Mouse (Mus musculus): ENCODE measurements around the gene Ggcx.

The Ggcx gene

DNA sequence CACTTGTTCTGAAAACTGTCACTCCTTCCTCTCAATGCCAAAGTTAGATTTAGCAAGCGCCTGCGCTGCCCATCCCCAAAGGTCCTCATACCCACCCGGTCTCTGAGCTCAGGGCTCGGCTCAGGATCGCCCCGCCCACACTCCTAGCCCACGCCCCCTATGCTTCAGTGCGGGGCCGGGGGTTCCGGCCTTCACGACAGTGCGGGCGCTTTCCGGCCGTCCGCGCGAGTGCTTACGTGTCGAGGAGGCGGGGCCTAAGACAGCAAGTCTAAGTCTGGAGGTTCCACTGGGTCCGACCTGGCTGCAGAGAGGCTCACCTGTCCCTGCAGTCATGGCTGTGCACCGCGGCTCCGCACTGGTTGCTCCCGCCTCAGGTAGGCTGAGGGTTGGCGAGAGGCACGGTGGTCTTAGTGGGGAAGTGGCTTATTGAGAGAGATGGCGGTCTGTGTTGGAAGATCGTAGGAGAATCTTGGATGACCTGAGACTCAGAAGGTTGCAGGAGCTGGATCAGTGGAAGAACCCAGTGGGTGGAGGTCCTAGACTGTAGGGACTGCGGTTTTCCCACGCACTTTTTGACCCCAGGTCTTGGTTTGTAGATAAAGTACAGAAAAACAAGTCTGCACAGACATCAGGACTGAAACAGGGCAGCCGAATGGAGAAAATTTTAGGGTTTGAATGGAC is at the start of gene Ggcx:
Gene Ggcx, plus strand, starts transcription at position 233 of the 681 bp plus-strand sequence.
- DNase-seq (ENCODE audit: low spot score), result peak; percentile 96

DNA sequence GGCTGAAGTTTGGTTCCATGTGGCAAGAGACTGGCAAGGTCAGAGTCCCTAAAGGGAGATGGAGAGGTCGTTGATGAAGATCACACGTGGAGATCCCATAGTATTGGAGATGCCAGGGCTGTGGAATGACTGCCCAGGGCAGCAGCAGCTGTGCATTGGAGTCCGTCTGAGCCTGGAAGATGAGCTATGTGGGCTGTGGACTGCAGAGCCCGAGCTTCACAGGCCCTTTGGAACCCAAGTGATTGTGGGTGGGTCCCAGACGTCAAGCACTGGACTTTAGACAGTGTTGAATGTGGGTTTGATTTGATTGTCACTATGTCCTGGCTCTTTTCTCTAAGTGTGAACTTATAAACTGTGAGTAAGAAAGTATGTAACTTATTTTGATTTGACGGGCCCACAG is 49.1 kb upstream of the Ggcx start:
- DNase-seq (ENCODE audit: low spot score), result no peak

DNA sequence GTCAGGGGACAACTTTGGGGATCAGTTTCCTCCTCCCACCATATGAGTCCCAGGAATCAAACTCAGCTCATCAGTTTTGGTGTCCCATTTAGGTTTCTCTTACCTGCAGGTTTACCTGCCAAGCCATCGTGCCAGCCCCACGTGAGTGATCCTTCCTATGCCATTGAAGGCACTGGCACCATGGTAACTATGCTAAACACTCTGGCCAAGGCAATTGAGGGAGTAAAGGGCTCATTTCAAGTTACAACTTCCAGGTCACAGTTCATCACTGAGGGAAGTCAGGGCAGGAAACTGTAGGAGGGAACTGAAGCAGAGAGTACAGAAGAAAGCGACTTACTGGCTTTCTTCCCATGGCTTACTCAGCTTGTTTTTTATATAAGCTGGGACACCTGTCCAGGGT is 47.8 kb upstream of the Ggcx start:
- no peak for DNase-seq (ENCODE audit: low spot score)

DNA sequence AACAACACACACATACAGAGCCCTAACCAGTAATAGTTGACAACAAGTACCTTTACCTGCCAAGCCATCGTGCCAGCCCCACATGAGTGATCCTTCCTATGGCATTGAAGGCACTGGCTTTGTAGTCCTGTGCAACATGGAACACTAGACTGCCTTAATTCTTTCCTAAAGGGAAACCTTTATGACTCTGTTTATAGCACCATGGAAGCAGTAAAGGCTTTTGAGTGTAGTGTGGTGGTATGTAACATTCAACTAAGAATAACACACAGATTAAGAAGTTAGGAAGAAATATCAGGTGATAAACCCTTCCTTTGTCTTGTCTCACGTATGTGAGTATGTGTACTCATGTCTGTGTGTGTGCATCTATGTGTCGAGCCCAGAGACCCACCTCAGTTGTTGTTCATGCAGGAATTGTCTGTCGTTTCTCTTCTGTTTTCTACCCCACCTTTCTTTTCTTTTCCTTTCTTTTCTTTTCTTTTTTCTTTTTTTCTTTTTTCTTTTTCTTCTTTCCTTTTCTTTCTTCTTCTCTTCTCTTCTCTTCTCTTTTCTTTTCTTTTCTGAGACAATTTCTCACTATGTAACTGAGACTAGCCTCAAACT is 47.2 kb upstream of the Ggcx start, which contains the start of gene Rnf181:
Gene Rnf181, minus strand, starts transcription at position 113 of the 600 bp plus-strand sequence.
- no peak for DNase-seq (ENCODE audit: low spot score)

DNA sequence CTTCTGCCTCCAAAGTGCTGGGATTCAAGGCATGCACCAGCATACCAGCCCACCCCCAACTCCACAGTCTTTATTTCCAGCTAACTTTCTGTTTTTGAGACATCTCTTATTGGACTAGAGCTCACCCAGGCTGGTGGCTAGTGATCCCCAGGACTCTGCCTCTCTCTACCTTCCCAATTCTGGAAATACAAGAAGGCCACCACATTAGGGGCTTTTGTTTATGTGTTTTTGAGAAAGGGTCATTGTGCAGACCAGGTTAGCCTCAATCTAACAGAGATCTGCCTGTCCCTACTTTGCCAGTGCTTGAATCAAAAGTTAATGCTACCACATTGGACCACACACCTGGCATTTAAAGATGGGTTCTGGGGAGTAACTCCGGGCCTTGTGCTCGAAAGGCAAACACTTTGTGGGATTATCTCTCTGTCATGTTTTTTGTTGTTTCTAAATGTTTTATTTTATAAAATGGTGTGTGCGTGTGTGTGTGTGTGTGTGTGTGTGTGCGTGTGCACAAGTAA is 46.6 kb upstream of the Ggcx start:
- DNase-seq (ENCODE audit: low spot score), result no peak

DNA sequence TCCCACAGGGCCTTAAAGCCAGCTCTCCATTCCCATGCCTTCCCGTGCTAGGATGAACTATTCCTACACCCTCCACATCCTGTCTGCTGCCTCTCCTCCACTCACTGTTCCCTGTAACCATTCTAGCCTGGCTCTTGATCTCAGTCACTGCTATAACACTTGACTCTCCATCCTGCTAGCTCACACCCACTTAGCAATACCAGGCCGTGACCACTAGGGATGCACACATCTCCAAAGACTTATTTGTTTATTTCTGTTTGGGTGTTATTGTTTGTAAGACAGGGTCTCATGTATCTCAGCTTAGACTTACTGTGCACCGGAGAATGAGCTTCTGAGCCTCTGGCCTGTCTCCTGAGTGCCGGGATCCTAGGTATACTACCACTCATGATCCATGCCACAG is 44.6 kb upstream of the Ggcx start:
- no peak for DNase-seq (ENCODE audit: low spot score)

DNA sequence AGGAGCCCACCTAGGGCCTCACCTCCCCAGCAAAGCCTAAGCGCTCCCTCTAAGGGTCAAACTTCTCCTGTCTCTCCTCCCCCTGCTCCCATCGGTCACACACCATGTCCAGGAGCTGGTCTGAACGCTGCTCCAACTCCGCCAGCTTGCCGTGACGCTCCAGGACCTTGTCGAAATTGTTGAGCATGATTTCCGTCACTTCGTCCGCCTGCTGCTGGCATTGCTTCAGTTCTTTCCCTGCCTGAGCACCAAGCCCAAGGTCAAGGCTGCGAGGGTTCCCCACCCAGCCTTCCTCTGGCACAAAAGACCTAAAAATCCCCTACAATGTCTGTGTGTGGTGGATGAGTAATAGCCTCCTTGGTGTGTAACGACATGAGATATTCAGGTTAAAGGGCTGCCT is 44.0 kb upstream of the Ggcx start:
- no peak for DNase-seq (ENCODE audit: low spot score)

DNA sequence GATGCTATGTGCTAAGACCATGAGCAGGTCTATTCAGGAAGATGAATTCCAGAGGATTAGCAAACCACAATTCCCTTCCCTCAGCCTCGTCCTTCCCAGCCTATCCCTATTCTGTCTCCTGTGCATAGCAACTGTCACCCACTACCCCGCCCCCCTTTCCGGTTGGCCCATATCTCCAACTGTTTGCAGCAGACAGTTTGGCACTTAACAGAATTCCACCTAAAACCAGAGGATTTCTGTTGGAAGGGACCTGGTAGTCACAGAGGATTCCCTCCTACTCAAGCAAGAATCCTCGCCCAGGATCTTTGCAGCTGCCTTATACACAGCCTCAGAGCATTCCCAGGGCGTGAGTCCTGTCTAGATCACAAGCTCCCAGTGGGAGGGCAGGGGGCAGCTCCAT is 43.0 kb upstream of the Ggcx start:
- peak; percentile 44 for DNase-seq (ENCODE audit: low spot score)

DNA sequence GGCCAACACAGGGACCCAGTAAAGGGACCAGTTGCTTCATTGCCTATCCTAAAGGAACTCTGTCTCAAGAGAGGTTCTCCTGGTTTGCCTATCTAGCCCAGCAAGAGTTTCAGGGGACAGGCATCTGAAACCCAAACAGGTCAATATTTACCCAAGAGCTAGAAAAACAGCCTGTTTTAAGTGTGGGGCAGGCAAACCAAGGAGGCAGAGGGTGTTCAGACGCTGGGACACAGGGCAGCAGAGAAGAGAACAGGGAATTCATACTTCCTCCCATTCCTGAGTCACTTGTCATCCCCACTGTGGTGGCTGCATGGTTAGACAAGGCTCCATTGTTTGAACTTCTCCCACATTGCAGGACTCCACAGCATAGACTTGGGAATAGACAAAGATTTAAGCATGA is 42.5 kb upstream of the Ggcx start:
- no peak for DNase-seq (ENCODE audit: low spot score)

DNA sequence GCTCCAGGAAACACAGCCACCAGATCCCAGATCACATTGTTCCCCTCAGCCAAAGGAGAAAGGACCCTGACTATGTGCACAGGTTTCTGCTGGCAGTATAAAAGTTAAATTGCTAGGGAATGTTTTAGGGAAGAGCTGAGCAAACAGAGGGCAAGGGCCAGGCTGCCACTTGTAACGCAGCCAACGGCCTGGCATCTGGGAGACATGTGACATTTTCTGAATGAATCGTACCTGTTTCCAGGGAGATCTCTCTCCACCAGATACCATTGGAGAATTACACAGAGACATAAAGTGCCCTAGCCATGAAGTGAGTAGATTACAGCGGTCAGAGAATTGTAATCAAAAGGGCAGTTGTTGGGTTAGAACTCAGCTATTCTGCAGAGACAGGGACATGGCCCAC is 40.9 kb upstream of the Ggcx start:
- no peak for DNase-seq (ENCODE audit: low spot score)

DNA sequence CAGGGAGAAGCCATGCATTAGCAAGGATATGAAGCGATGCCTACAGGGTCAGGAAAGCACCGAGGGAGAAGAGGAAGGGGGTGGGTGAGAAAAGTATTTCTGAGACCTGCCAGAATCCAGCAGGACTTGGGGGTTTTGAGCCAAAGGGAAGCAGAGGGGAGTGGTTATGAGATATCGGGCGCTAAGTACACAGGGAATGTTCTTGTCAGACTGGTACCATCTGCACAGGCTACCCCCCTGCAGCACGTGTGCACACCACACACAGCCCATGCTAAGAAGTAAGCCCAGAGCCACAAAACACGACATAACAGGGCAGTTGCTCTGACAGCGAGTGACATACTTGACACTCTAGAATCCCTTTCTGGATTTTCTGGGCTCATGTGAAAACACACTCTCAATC is 39.9 kb upstream of the Ggcx start:
- no peak for DNase-seq (ENCODE audit: low spot score)

DNA sequence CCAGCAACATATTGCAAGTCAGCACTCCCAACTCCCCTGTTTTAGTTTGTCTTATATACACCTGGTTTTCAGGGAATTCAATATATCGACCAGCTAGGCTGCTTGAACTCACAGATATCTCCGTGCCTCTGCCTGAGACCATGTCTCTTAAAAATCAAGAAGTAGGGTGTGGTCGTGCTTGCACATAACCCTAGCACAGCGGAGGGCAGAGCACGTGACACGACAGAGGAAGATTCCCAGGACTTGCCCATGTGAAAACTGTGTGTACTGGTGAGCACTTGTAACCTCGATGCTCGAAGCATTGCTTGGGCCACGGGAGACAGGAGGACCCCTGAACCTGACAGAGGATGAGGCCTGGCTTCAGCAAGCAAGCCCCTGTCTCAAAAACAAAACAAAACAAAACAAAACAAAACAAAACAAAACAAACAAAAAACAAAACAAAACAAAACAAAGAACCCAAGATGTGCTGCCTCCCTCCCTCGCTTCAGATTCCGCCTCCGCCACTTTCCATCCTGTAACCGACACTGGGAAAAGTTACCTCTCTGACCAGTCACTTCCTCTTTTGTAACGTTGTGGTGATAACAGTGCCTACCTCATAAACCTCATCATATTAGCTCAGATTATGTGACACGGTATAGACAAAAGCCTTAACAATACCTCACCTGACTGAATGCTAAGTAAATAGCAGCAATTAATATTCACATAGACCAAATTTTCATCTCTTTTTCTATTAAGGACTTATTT is 39.1 kb upstream of the Ggcx start:
- no peak for DNase-seq (ENCODE audit: low spot score)

DNA sequence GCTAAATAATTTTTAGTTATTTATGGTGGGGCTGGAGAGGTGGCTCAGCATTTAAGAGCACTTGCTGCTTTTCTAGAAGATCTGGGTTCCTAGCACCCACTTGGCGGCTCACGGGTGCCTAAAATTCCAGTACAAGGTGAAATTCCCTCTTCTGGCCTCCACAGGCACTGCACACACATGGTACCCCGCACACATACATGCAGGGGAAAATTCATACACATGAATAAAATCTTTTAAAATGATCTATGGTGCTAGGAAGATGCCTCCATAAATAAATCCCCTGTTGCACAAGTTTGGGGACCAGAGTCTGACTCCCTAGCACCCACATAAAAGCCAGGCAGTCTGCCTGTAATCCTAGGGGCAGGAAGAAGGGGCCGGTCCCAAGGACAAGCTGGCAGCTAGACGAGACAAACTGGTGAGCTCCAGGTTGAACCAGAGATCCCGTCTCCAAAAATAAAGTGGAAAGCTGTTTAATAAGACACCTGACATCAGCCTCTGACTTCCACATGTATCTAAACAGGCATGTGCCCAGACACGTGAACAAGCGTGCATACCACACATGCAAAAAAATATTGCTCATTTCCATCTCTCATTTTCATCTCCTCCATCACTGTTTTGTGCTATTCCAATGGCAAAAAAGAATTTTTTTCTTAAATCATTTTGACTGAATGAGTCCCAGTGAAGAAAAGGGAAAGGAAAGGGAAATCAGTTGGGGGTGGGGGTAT is 35.4 kb upstream of the Ggcx start:
- no peak for DNase-seq (ENCODE audit: low spot score)

DNA sequence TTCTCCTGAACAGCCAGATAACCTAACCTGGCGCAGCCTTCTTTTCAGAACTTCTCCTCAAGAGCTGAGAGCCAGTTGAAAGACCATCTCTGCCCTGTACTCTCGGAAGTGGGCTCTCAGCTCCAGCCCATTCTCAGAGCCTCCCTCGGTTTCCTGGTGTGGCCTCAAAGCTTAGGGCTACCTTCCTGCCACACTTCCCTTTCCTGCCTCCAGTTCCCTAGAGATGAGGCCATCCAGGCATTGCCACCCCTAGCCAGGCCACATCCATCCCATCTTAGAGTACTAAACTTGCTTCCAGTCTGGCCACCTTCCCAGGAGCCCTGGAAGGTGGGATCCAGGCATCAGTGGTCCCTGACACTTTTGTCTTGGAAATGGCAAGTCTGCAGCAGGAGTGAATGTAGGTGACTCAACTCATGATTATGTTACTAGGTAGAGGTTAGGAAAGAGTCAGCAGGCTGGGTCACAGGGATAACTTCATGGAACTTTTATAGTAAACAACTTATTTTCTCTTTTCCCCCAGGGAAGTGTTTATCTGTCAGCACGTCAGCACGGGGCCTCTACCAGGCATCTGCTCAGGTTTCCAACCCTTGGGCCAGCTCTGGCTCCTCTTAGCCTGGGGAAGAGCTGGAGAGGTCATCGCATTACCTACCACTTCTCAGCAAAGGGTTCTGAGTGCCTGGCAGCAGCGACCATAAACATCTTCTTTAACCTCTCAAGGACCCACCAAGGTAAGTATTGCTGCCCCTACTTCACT is 34.6 kb upstream of the Ggcx start:
- DNase-seq (ENCODE audit: low spot score), result no peak

DNA sequence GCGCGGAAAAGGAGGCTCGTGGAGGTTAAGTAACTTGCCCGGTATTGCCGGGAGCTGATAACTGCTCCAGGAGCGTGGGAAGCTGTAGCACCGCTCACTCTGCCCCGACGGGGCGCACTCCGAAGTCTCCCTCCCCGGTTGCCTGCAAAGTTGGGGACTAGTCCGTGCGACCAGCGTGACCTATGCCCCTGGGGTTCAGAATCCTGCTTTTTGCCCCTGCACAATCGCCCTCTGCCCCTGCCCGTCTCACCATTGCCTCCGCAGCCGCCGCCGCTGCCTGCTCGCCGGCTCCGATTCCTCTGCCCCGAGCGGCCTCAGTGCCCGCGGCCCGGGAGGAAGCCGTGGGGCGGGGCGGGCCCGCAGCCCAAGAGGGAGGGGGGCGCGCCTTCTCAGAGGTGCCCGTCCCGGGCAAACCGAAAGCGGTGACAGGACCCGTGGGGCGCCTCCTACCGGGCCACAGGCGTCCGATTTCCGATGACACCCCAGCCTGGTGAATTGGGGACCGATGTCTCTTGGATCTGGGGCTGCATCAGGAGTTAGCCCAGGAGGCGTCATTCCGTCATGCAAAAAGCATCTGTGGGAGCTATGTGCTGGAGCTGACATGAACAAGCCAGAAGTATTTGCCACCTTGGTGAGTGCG is 33.9 kb upstream of the Ggcx start, which contains the start of gene Vamp5:
Gene Vamp5, minus strand, starts transcription at position 338 of the 640 bp plus-strand sequence.
- DNase-seq (ENCODE audit: low spot score), result peak; percentile 82

DNA sequence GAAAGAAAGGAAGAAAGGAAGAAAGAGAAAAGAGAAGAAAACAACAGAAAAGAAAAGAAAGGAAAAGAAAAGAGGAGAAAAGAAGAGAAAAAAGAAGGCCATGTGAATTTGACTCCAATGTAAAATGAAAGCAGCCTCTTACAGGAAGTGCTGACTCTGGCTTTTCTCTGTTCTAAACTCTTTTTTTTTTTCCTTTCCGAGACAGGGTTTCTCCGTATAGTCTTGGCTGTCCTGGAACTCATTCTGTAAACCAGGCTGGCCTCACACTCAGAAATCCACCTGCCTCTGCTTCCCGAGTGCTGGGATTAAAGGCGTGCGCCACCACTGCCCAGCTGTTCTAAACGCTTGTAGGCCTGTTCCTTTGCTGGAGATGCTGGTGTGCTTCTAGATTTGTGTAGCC is 31.6 kb upstream of the Ggcx start:
- no peak for DNase-seq (ENCODE audit: low spot score)

DNA sequence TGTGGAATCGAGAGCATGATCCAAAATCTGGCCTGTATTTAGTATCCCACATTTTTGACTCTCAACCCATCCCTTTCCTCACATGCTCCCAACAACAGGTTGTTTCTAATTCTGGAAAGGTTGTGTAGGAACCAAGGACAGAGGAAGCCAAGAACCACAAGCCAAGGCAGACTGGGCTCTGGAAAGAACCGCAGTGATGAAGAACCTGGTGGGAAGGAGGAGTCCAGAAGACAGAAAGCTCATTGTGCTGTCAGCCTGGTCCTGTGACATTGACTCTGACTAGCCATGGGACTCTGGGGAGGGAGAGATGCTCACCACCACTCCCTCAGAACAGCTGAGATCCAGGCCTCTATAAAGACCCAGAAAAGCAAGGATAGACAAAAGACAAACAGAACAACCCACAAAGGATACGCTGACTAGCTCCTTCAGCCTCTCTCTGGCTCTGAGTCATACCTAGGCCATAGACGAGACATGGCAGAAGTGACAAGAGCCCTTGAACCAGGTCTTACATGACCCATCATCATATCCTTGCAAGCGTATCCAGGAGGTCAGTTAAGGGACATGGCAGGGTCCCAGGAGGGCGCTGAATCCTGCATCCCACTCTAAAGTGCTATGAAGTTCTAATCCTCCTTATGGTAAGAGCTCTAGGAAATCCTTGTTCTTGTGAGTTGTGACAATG is 30.8 kb upstream of the Ggcx start:
- DNase-seq (ENCODE audit: low spot score), result no peak

DNA sequence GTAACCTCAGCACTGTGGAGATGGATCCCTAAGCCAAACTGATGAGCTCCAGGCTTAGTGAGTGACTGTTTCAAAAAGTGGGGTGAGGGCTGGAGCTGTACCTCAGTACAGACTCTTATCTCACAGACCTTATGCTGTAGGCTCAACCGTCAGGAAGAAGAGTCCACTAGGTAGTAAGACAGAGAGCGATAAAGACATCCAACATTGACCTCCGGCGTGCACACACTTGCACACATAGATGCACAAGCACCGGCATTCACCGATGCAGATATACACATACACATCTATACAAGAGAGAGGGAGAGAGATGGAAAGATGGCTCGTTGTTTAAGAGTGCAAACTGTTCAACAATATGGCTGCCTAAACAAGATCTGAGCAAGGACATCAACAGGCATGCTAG is 30.2 kb upstream of the Ggcx start:
- DNase-seq (ENCODE audit: low spot score), result no peak

DNA sequence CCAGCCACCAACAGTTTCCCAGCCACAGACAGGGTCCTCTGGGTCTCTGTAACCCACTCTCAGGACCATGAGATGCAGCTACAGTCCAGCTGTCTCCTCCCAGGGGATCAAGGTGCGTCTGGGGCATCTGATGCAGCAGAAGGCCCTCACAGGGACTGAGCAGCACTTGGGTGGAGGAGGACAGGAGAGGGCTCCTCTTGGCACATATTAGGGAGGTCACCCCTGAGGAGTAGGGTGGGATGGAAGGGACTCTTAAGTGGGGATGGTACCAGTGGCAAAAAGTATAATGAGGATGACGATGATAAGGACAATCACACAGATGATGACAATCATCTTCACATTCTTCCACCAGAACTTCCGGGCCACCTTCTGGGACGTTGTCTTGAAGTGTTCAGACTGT is 28.9 kb upstream of the Ggcx start:
- DNase-seq (ENCODE audit: low spot score), result no peak

DNA sequence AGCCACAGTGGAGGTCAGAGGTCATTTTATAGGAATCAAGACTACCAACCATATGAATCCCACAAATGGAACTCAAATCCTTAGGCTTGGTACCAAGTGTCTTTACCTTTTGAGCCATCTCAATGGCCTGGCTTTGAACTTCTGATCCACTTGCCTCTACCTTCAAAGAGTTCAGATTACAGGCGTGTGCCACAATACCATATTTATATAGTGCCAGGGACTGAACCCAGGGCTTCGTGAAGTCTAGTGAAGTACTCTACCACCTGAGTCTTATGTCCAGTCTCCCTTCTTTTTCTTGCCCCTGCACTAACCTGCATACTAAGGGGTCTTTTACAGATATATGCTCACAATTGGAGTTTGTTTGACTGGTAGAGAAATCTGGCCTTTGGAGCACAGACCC is 27.5 kb upstream of the Ggcx start:
- no peak for DNase-seq (ENCODE audit: low spot score)

DNA sequence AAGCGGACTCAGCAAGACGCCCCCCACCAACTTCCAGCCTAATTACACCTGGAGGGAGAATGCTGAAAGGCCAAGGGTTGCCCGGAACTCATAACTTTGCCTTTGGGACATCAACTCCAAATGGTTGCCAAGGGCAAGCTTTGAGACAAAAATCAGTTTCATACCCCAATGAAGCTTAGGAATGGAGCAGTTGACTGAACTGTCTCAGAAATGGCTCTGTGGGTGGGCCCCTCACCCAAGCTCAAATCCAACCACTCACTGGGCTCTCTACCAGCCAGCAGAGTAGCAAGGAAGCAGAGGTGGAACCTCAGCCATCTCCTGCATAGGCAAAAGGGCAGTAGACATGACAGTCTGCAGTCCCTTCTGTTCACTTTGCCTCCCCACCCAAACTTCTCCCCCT is 26.3 kb upstream of the Ggcx start:
- no peak for DNase-seq (ENCODE audit: low spot score)

Data from urinary bladder, postnatal 14 days (tissue).